Comparison of ENCODE assay signal across 8 mouse cellular contexts in genomic region chr7:115366910-115367309, GRCm38 (mm10).
DNase-seq lines count a peak whose midpoint lies in the region; ATAC-seq and TF ChIP-seq lines count a peak whose summit lies in the region.

No protein-coding gene starts in this region.

- 41% methylated on average over 5 of the region's 5 CpGs for WGBS in intestine, embryonic 14.5 days
- WGBS in intestine, embryonic 16.5 days: 41% methylated on average over 5 of the region's 5 CpGs
- 45% methylated on average over 5 of the region's 5 CpGs for WGBS in bone marrow, adult 2 months
- WGBS in forebrain, embryonic 14.5 days: 31% methylated on average over 5 of the region's 5 CpGs
- 33% methylated on average over 5 of the region's 5 CpGs for WGBS in intestine, postnatal 0 days
- WGBS in liver, embryonic 11.5 days: 41% methylated on average over 5 of the region's 5 CpGs

- H3K9me3 ChIP-seq in intestine, embryonic 14.5 days (ENCODE audit: control insufficient read depth, low read length): no peaks in the 10 kb centered on the region
- no peaks in the 10 kb centered on the region for H3K9me3 ChIP-seq in intestine, embryonic 16.5 days (ENCODE audit: control insufficient read depth, low read length)
- no peaks in the 10 kb centered on the region for H3K9me3 ChIP-seq in forebrain, embryonic 14.5 days (replicated peaks; ENCODE audit: control insufficient read depth, low read length)
- H3K9me3 ChIP-seq in intestine, postnatal 0 days (ENCODE audit: control insufficient read depth): no peaks in the 10 kb centered on the region
- no peaks in the 10 kb centered on the region for H3K9me3 ChIP-seq in liver, embryonic 11.5 days (ENCODE audit: control insufficient read depth, low read length)

- H3K4me3 ChIP-seq in intestine, embryonic 14.5 days (ENCODE audit: low read depth, low read length): no peak overlapping the region
- no peak overlapping the region for H3K4me3 ChIP-seq in intestine, embryonic 16.5 days (ENCODE audit: low read length)
- no peak overlapping the region for H3K4me3 ChIP-seq in bone marrow, adult 2 months (replicated peaks; ENCODE audit: control insufficient read depth, low read depth, low read length)
- no peak overlapping the region for H3K4me3 ChIP-seq in forebrain, embryonic 14.5 days (ENCODE audit: low read depth, low read length)
- no peak overlapping the region for H3K4me3 ChIP-seq in intestine, postnatal 0 days (ENCODE audit: low read depth, low read length)
- no peak overlapping the region for H3K4me3 ChIP-seq in liver, embryonic 11.5 days (ENCODE audit: low read depth, low read length)

- no peak for TF ChIP-seq POLR2A in bone marrow, adult 2 months (IDR thresholded peaks at IDR 0.05; ENCODE audit: borderline replicate concordance, control insufficient read depth, low read depth, low read length)

- peak; percentile 84 for DNase-seq in intestine, embryonic 14.5 days (ENCODE audit: low spot score)
- DNase-seq in forebrain, embryonic 14.5 days (ENCODE audit: low spot score): peak; percentile 68
- DNase-seq in liver, embryonic 11.5 days (ENCODE audit: low spot score): peak; percentile 45
- peak; percentile 32 for DNase-seq in right cerebral cortex, adult 18-20 months
- DNase-seq in urinary bladder, postnatal 4 days (ENCODE audit: low spot score in 2 of 2): peak; percentile 42 to 69

- no peaks in the 10 kb centered on the region for H3K36me3 ChIP-seq in intestine, embryonic 14.5 days (ENCODE audit: control insufficient read depth, insufficient read depth, low read length)
- H3K36me3 ChIP-seq in intestine, embryonic 16.5 days (ENCODE audit: control insufficient read depth, insufficient read depth, low read length): no peaks in the 10 kb centered on the region
- H3K36me3 ChIP-seq in forebrain, embryonic 14.5 days (ENCODE audit: control insufficient read depth, insufficient read depth, low read length): no peaks in the 10 kb centered on the region
- no peaks in the 10 kb centered on the region for H3K36me3 ChIP-seq in intestine, postnatal 0 days (ENCODE audit: control insufficient read depth, insufficient read depth)
- no peaks in the 10 kb centered on the region for H3K36me3 ChIP-seq in liver, embryonic 11.5 days (ENCODE audit: control insufficient read depth, insufficient read depth, low read length)

- no peak overlapping the region for H3K9ac ChIP-seq in intestine, embryonic 14.5 days (ENCODE audit: low read length)
- no peak overlapping the region for H3K9ac ChIP-seq in intestine, embryonic 16.5 days (ENCODE audit: low read depth, low read length)
- H3K9ac ChIP-seq in forebrain, embryonic 14.5 days (ENCODE audit: low read length): no peak overlapping the region
- H3K9ac ChIP-seq in intestine, postnatal 0 days (ENCODE audit: low read depth, low read length): no peak overlapping the region
- no peak overlapping the region for H3K9ac ChIP-seq in liver, embryonic 11.5 days (ENCODE audit: low read depth, low read length)

- H3K4me2 ChIP-seq in intestine, embryonic 14.5 days (ENCODE audit: low read length): no peak overlapping the region
- H3K4me2 ChIP-seq in intestine, embryonic 16.5 days (ENCODE audit: low read depth, low read length): no peak overlapping the region
- H3K4me2 ChIP-seq in forebrain, embryonic 14.5 days (ENCODE audit: low read length): no peak overlapping the region
- H3K4me2 ChIP-seq in intestine, postnatal 0 days (replicated peaks; ENCODE audit: low read depth): no peak overlapping the region
- no peak overlapping the region for H3K4me2 ChIP-seq in liver, embryonic 11.5 days

- 0 out of 2 replicates have a peak, but pooled peaks have one; percentile 50 for ATAC-seq in intestine, embryonic 14.5 days (replicated peaks; ENCODE audit: low FRiP score, low TSS enrichment, low read depth)
- ATAC-seq in intestine, embryonic 16.5 days: no peak
- peak; percentile 58; the same call in 1 of the 2 replicates for ATAC-seq in forebrain, embryonic 14.5 days
- no peak for ATAC-seq in intestine, postnatal 0 days
- no peak for ATAC-seq in liver, embryonic 11.5 days (replicated peaks; ENCODE audit: low FRiP score)

- H3K27ac ChIP-seq in intestine, embryonic 14.5 days (ENCODE audit: low read depth): no peak overlapping the region
- H3K27ac ChIP-seq in intestine, embryonic 16.5 days (ENCODE audit: low read length): no peak overlapping the region
- H3K27ac ChIP-seq in bone marrow, adult 2 months (ENCODE audit: control insufficient read depth, insufficient read depth, low read depth, low read length, poor library complexity): no peak overlapping the region
- no peak overlapping the region for H3K27ac ChIP-seq in forebrain, embryonic 14.5 days (ENCODE audit: low read depth, low read length)
- H3K27ac ChIP-seq in intestine, postnatal 0 days (ENCODE audit: low read depth, low read length): no peak overlapping the region
- no peak overlapping the region for H3K27ac ChIP-seq in liver, embryonic 11.5 days (ENCODE audit: low read depth, low read length)

- TF ChIP-seq CTCF in bone marrow, adult 2 months (IDR thresholded peaks at IDR 0.05; ENCODE audit: control insufficient read depth, insufficient read depth, low read length): peak; percentile 38; the same call in 1 of the 2 replicates
- TF ChIP-seq CTCF in intestine, postnatal 0 days (IDR thresholded peaks at IDR 0.05; ENCODE audit: low read depth): peak; percentile 87

- no peaks in the 10 kb centered on the region for H3K27me3 ChIP-seq in intestine, embryonic 14.5 days (replicated peaks; ENCODE audit: control insufficient read depth, insufficient read depth, low read length)
- no peaks in the 10 kb centered on the region for H3K27me3 ChIP-seq in intestine, embryonic 16.5 days (replicated peaks; ENCODE audit: control insufficient read depth, insufficient read depth, low read length)
- no peaks in the 10 kb centered on the region for H3K27me3 ChIP-seq in forebrain, embryonic 14.5 days (replicated peaks; ENCODE audit: control insufficient read depth, insufficient read depth, low read length)
- H3K27me3 ChIP-seq in intestine, postnatal 0 days (replicated peaks; ENCODE audit: control insufficient read depth, insufficient read depth, low read length): no peaks in the 10 kb centered on the region
- H3K27me3 ChIP-seq in liver, embryonic 11.5 days (replicated peaks; ENCODE audit: control insufficient read depth, insufficient read depth, low read length): no peaks in the 10 kb centered on the region

- no peaks in the 10 kb centered on the region for H3K4me1 ChIP-seq in intestine, embryonic 14.5 days (replicated peaks; ENCODE audit: control insufficient read depth, insufficient read depth, low read length)
- H3K4me1 ChIP-seq in intestine, embryonic 16.5 days (ENCODE audit: control insufficient read depth, insufficient read depth, low read length): no peaks in the 10 kb centered on the region
- H3K4me1 ChIP-seq in bone marrow, adult 2 months (ENCODE audit: control insufficient read depth, insufficient read depth, low read length): no peaks in the 10 kb centered on the region
- H3K4me1 ChIP-seq in forebrain, embryonic 14.5 days (ENCODE audit: control insufficient read depth, insufficient read depth, low read length): peaks cover 6% of the 10 kb centered on the region; the same call in 1 of the 2 replicates
- no peaks in the 10 kb centered on the region for H3K4me1 ChIP-seq in intestine, postnatal 0 days (replicated peaks; ENCODE audit: control insufficient read depth, insufficient read depth, low read length)
- H3K4me1 ChIP-seq in liver, embryonic 11.5 days (replicated peaks; ENCODE audit: control insufficient read depth, insufficient read depth, low read length): no peaks in the 10 kb centered on the region

Comparison
In these comparisons a context has a peak if more than half of its experiments do, and no peak if none do; other contexts are left out.
1. ATAC-seq: peak in intestine, embryonic 14.5 days (single experiment) and forebrain, embryonic 14.5 days (single experiment); none in intestine, embryonic 16.5 days (single experiment), intestine, postnatal 0 days (single experiment) and liver, embryonic 11.5 days (single experiment).
2. DNase-seq: peak in every context shown above with its lines; median percentile 84 in intestine, embryonic 14.5 days; 68 in forebrain, embryonic 14.5 days; 56 in urinary bladder, postnatal 4 days; 45 in liver, embryonic 11.5 days; 32 in right cerebral cortex, adult 18-20 months.